Mouse (Mus musculus) heart, adult 9 months (tissue): ENCODE data around the gene Tmem132a.

Source experiments
- DNase-seq, 2 experiments: peaks; one replicate each; pipeline ENCODE4 v3.0.0; 2022; ENCODE audit warnings: low spot score in 2 of 2

Tmem132a gene

DNA sequence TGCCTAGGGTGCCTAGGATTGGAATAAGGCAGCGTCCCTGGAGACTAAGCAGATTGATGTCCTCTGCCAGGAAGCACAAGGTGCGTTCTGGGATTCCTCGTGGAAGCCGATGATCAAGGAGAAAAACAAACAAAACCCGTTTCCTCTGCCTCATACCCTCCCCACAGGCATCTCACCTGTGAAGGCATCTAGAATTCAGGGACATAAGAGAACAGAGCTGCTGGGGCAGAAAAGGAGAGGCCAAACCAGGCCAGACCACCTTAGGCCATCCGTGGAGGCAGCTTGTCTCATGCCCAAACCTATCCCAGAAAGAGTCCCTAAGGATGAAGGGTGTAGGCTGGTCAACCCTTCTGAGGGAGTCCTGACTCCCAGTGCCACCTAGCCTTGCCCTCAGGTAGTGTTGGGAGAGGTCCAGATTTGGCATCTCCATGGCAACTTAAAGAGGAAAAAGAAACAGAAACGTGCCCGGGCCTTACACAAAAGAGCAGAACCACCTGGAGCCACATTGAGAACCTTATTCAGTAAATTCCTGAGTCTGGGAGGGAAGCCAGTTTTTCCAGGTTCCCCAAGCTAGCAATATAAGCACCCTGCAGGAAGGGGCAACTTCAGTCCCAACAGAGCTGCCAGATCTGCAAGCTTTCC, at the start of gene Tmem132a:
Tmem132a (minus strand) TSS at position 55 of the 642 bp plus-strand sequence.
- DNase-seq, result peak in 1 of 2 experiments; percentile 14

- DNase-seq, result no peak
Measured at GRCm38 (mm10) chr19:10918321-10918991, 48.7 kb upstream of the Tmem132a start.

GRCm38 (mm10) chr19:10916506-10916905, 46.8 kb upstream of the Tmem132a start:
- no peak for DNase-seq

DNA sequence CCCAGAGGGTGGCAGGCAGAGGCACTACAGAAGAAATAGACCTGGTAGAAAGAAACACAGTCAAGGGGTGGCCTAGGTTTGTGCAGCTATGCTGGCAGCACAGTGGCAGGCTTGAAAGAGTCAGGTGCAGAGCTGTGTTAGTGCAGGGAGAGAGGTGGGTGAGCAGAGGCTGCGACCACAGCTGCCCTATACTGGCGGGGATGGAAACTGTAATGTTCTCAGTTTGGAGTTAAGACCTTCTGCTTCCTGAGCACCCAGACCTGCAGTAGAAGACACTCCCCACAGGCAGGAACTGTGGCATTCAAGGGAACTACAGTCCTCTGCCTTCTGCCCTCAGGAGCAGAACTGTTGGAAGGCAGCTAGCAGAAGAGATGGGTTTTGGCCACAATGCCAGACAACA, 45.1 kb upstream of the Tmem132a start:
- no peak for DNase-seq

- DNase-seq, result no peak
Measured at GRCm38 (mm10) chr19:10914291-10914690, 44.6 kb upstream of the Tmem132a start.

- no peak for DNase-seq
Measured at GRCm38 (mm10) chr19:10909087-10909721, 39.5 kb upstream of the Tmem132a start.

DNA sequence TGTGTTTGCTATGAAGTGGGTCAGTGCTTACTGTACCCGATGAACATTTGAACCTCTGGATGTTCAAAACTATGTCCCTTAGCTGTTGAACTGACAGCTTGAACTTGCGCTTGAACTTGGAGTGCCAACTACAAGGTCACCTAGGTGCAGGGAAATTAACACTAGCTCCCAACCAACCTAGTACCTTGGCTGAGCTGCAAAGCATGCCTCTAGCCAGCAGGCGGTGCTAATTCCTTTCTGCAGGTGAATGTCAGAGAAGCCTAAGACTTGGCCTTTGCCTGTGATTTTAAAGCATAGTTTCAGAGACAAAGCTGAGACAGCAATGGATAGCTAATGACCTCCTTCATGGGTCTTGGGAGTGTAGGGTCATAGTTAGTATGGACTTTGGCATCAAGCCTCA, 38.2 kb upstream of the Tmem132a start:
- DNase-seq, result peak in 1 of 2 experiments; percentile 44

DNA sequence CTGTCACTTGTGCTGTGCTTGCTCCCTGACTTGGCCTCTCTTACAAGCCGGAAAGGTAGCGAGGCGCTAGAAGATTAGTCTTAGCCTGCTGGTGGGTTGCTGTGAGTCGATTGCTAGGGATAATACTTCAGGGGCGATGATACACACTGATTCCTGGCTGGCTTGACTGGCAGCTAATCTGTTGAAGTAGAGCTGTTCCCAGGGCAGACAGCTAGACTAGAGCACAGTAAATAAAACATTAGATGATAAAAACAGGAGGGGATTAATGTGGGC, 35.9 kb upstream of the Tmem132a start:
- DNase-seq, result no peak

DNA sequence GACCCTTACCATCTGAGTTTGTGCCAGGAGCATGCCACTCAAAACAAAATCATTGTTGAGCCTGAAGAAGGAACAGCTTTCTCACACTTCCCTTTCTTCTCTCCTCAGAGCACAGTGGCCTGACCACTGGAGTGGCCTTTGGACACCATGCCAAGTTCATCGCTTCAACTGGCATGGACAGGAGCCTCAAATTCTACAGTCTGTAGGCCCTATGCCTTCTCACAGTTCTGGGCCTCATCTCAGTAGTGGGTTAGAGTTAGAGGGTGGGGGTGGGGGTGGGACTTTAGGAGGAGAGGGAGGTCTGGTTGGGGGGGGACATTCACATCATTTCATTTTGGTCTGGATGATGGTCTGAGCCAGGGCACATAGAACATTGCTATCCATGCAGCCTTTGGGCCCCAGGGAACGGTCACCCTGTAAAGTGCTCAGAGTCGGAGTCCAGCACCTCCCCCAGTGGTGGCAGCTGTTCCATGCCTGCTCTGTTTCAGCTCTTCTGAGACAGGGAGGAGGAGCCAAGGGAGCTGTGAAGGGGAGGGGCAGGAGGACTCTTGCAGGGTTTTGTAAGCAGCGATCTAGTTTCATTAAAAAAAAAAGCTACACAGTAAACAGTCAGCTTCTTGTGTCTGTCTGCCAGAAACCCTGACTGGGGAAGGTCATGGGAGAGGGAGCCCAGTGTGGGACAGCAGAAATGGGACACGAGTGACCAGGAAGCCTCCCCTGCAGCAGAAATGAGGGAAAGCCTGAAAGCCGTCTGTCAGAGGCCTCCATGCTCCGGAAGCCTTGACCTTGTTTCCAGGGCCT, 35.4 kb upstream of the Tmem132a start:
- DNase-seq, result peak; percentile 85

GRCm38 (mm10) chr19:10904512-10904911, 34.8 kb upstream of the Tmem132a start:
- DNase-seq, result no peak

DNA sequence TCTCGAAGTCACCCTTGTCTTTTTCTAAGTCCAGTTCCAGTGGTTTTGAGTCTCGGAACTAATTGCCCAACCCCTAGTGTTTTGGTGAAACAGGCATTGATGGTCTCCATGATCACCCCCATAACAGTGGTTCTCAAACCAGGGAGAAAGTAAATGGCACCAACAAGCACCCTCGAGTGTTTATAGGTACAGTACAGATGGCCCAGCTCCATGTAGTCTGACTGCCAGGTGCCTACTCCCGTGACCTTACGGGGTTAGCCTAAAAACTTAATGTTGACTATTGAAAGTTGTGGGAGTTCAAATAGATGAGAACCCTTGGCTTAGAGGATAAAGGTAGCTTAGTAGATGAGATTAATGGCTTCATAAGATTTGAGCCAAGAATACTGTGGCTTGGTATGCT, 31.3 kb upstream of the Tmem132a start:
- DNase-seq, result no peak

DNA sequence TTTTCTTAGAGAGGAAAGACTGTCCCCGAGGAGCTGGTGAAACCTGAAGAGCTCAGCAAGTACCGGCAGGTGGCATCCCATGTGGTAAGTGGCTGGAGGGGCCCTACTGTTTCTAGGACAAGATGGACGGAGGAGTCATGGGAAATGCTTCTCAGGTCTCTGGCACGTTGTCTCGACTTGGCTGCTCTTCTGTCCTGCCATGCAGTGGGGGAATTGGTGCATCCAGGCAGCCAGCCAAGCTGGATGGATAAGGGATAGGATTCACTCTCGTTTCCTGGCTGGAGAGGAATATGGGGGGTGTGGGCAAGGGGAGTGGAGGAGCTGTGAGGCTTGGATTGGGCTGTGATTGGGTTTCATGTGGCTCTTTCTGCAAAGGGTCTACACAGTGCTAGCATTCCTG, 30.6 kb upstream of the Tmem132a start:
- peak; percentile 39 to 51 for DNase-seq

DNA sequence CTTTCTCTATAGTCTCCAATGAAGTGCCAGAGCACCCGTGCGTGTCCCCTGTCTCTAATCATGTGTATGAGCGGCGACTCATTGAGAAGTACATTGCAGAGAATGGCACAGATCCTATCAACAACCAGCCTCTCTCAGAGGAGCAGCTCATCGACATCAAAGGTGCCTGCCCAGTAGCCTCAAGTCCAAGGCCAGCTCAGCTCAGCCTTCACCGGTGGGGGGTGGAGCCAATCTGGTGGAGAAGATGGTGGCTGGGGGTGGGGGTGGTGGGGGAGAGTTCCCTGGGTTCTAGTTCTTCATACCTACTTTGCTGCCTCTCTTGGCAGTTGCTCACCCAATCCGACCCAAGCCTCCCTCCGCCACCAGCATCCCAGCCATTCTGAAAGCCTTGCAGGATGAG, 27.8 kb upstream of the Tmem132a start:
- DNase-seq, result no peak

GRCm38 (mm10) chr19:10896849-10897248, 27.1 kb upstream of the Tmem132a start:
- DNase-seq, result peak; percentile 24 to 27

DNA sequence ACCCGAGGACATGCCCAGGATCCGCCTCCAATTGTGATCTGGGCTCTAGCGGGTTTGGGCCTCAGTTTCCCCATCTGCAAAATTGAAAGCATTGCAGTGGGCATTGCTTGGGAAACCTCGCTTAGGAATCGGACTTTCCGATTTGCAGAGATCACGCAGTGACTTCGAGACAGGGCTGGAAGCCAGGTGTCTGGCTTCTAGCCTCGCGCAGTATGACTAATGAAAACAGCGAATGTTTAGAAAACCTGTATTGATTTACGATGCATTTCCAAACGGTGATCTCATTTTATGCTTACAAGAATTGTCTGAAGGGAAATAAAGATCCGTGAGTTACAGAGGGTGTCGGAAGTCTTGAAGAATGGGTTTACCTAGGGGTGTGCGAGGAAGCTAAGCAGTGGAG, 26.0 kb upstream of the Tmem132a start:
- DNase-seq, result no peak

GRCm38 (mm10) chr19:10895016-10895528, 25.3 kb upstream of the Tmem132a start, which contains the start of gene Prpf19:
TSS of gene Prpf19 (plus strand) at chr19:10895231.
- peak; percentile 94 to 98 for DNase-seq

DNA sequence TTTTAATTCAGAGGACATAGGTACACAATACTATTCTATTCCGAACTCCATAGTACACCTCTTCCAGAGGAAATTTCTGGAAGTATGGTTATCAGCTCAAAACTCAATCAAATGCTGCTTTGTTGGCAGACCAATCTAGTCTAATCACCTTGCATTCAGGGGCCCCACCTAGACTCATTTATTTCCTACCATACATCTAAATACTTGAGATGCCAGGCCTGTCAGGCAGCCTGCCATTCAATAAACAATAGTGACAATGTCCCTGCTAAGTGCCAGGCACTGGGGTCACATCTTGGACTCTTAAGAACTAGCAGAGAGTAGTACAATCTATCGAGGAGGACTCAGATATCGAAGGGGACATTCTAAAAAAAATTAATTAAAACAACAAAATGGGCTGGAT, 22.5 kb upstream of the Tmem132a start:
- DNase-seq, result no peak

DNA sequence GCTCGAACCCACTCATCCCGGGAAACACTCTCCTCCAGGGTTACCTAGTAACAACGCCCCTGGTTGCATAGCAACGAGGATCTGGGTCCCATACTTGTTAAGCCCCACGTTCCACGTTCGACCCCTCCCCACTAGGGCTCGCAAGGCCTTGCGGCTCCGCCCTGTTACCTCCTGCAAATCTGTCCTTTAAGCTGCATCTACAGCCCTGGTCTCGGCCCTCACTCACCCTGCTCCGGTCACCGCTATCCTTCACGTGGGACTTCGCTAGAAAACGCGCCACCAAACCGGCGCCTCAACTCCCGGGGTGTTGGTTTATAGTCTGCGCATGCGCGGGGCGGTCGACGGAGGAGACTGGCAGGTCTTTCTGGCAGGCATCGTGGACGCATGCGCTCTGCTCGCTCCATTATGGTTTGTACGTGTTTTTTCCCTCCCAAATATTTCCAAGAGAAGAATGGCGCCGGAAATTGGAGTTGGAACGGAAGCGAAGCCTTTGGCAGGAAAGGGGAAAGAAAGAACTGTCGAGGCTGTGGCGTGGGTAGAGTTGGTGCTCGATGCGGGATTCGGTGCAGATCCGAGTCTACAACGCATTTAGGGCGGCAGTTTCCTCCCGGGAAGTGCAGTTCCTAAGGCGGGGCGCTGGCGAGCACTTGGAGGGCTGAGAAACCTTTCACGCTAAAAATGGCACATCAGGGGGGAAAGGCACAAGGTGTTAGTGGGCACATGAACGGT, 11.8 kb upstream of the Tmem132a start, which contains the start of gene Tmem109:
Tmem109 (minus strand) TSS at position 576 of the 729 bp plus-strand sequence.
- peak; percentile 93 to 95 for DNase-seq

DNA sequence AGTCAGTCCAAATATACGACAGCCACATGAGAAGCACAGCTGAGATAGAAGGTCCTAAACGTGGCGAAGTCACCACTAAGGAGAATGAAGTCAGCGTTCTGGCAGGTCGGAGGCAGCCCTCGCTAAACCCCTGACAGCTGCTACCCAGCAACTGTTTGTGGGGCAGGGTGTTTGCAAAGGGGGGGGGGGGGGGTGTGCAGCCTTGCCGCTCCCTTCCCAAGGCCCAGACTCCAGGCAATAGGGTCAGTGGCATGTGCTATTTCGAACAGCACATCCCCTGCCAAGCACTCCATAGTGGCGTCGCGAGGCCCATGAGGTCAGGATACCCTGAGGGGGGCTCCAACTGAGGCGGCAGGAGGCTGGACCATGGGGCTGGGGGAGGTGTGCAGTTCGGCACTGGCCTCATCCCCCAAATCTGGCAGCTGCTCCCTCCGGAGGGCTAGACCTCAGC, 11.3 kb upstream of the Tmem132a start:
- peak in 1 of 2 experiments; percentile 43 for DNase-seq

DNA sequence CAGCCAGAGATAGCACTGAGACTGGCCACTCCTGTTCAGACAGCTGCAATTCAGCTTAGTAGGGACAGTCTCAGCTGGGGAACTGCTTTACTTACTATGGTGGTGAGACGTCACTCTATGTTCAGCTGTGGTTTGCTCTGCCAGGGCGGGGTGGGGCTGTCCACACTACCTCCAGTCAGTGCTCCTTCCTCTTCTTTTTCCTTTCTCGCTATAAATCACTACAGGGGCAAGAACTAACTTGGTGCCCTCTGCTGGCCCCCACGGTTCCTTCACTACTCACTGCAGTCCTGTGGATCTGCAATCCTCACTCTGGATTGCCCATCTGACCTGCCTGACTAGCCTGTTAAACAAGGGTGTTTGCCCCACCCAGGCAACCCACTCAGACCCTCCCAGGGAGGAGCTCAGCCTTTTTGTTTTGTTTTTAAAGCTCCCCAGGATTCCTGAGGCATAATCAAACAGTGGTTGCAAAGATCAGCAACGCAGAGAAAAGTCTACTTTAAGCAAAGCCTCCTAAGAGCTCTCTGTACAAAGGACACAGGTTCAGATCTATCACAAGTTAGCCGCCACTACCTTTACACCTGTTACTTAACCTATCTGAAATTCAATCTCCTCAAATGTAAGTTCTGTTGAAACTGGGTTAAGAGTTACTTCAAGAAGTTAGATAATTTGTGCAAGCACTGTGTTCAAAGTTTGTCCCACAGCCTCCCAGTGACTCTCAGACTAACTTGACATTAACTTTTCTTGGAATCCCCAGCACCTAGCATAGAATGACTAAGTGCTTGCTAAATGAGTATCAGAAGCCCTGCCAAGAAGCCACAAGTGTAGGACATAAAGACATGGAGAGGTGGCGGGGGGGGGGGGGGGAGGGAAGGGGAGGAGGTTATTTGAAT, 10.6 kb upstream of the Tmem132a start:
- DNase-seq, result peak; percentile 56 to 75
